Mouse (Mus musculus): ENCODE data around the gene Crls1.

DNA sequence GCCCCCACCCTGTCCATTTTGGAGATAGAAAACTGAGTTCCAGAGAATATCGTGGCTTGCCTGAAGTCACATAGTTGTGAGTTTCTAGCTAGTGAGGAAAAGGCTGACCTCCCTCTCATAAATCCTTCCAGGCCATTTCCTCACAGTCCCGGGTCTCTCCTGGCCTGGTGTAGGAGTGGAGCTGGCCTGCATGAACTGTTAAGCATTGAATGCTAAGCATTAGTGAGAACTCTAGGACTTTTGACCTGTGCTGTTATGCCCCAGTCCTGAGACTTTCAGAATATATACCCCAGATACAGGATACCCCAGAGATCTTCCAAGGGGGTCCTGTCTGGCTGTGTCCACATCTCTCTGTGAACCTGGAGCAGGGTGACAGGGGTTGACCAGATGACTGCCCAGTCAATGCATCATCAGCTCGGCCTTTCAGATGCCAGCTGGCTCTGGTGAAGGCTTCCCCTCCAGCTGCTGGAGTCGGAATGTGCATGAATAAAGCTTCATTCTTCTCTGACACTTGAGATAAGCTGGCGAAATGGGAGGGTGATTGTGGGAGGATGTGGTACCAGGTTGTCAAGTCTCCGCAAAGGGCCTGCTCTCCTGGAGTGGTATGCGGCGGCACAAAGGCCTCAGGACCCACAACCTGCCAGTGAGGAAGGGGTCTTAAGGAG, 38.0 kb downstream of the Crls1 start:
- TF ChIP-seq POLR2A (IDR thresholded peaks at IDR 0.05; ENCODE audit: insufficient read depth, low read depth, low read length), result no peak
- TF ChIP-seq CTCF (IDR thresholded peaks at IDR 0.05; ENCODE audit: insufficient read depth, low read depth, low read length), result no peak

All from olfactory bulb, adult 2 months (tissue).